Mouse (Mus musculus): ENCODE measurements around the gene Mapk1. TPM values are rescaled to one million over a fixed set of nuclear protein-coding genes. Genes with fewer than 3 reads are reported as not detected.
"Not testable (repeated sequence)": the region's sequence is repeated elsewhere in the genome, so short reads cannot be mapped to it uniquely, and the experiment has no call there.

Mapk1 gene
- 100 to 1,000 TPM; 121 TPM for total RNA-seq (2021)

GRCm38 (mm10) chr16:16983131-16983533 is at the start of gene Mapk1:
TSS of gene Mapk1 (plus strand) at chr16:16983382.
- intact Hi-C loops (cut with DNase I) = no loop called here
- DNase-seq = peak; percentile 97

GRCm38 (mm10) chr16:16939543-16939942 is 43.6 kb upstream of the Mapk1 start:
- no peak for DNase-seq
- intact Hi-C loops (cut with DNase I) = no loop called here

GRCm38 (mm10) chr16:16941078-16941477 is 42.1 kb upstream of the Mapk1 start:
- DNase-seq = no peak
- intact Hi-C loops (cut with DNase I) = no loop called here

GRCm38 (mm10) chr16:16958575-16958974 is 24.6 kb upstream of the Mapk1 start:
- intact Hi-C loops (cut with DNase I) = no loop called here
- DNase-seq = no peak

GRCm38 (mm10) chr16:16959907-16960306 is 23.3 kb upstream of the Mapk1 start:
- no peak for DNase-seq
- intact Hi-C loops (cut with DNase I) = no loop called here

- no peak for DNase-seq
- intact Hi-C loops (cut with DNase I) = no loop called here
Measured at GRCm38 (mm10) chr16:16965149-16965548, 18.0 kb upstream of the Mapk1 start.

GRCm38 (mm10) chr16:16966290-16966689 is 16.9 kb upstream of the Mapk1 start:
- intact Hi-C loops (cut with DNase I) = no loop called here
- DNase-seq = no peak

- no peak for DNase-seq
- intact Hi-C loops (cut with DNase I) = no loop called here
Measured at GRCm38 (mm10) chr16:16978061-16978460, 5.1 kb upstream of the Mapk1 start.

GRCm38 (mm10) chr16:16978765-16979164 is 4.4 kb upstream of the Mapk1 start:
- no peak for DNase-seq
- intact Hi-C loops (cut with DNase I) = no loop called here

GRCm38 (mm10) chr16:16982636-16983035 is 546 bp upstream of the Mapk1 start:
- no peak for DNase-seq
- intact Hi-C loops (cut with DNase I) = no loop called here

- DNase-seq = peak; percentile 70 to 74
- intact Hi-C loops (cut with DNase I) = no loop called here
Measured at GRCm38 (mm10) chr16:16983534-16984422, 596 bp downstream of the Mapk1 start.

GRCm38 (mm10) chr16:16984423-16984941 is 1.3 kb downstream of the Mapk1 start:
- intact Hi-C loops (cut with DNase I) = no loop called here
- DNase-seq = no peak

GRCm38 (mm10) chr16:16987248-16987647 is 4.1 kb downstream of the Mapk1 start:
- intact Hi-C loops (cut with DNase I) = loop anchor here (5.0 kb wide), 1 partner anchor 80 kb away; the partner anchor contains the start of gene Ypel1
- DNase-seq = no peak

- DNase-seq = no peak
- intact Hi-C loops (cut with DNase I) = loop anchor here (5.0 kb wide), 1 partner anchor 78 kb away; the partner anchor contains the start of gene Ypel1
Measured at GRCm38 (mm10) chr16:16988842-16989241, 5.7 kb downstream of the Mapk1 start.

- DNase-seq = no peak
- intact Hi-C loops (cut with DNase I) = no loop called here
Measured at GRCm38 (mm10) chr16:16990021-16990420, 6.8 kb downstream of the Mapk1 start.

- intact Hi-C loops (cut with DNase I) = no loop called here
- no peak for DNase-seq
Measured at GRCm38 (mm10) chr16:16994426-16995052, 11.4 kb downstream of the Mapk1 start.

- intact Hi-C loops (cut with DNase I); DNase-seq: not testable (repeated sequence)
Measured at GRCm38 (mm10) chr16:16996121-16996729, 13.0 kb downstream of the Mapk1 start.

GRCm38 (mm10) chr16:17001109-17001508 is 17.9 kb downstream of the Mapk1 start:
- intact Hi-C loops (cut with DNase I) = no loop called here
- DNase-seq = no peak

- no peak for DNase-seq
- intact Hi-C loops (cut with DNase I) = no loop called here
Measured at GRCm38 (mm10) chr16:17007070-17007469, 23.9 kb downstream of the Mapk1 start.

- no peak for DNase-seq
- intact Hi-C loops (cut with DNase I) = no loop called here
Measured at GRCm38 (mm10) chr16:17010036-17010435, 26.9 kb downstream of the Mapk1 start.

GRCm38 (mm10) chr16:17012583-17012982 is 29.4 kb downstream of the Mapk1 start:
- DNase-seq = no peak
- intact Hi-C loops (cut with DNase I) = no loop called here

All from heart, postnatal 10 days (tissue).